In genomic region chr1:144006542-144006941, GRCm38 (mm10) we compare ENCODE assay signal across 8 mouse cellular contexts. TPM values are rescaled to one million over a fixed set of nuclear protein-coding genes. Genes with fewer than 3 reads are reported as not detected.
DNase-seq lines count a peak whose midpoint lies in the region; ATAC-seq and TF ChIP-seq lines count a peak whose summit lies in the region.

No protein-coding gene starts in this region.

- peak overlapping the region; percentile 47 to 65 for H3K4me3 ChIP-seq in MEL (ENCODE audit: control insufficient read depth in 1 of 2, insufficient read depth in 1 of 2, low read depth in 2 of 2, low read length in 2 of 2)
- H3K4me3 ChIP-seq in cerebellum, adult 2 months (replicated peaks; ENCODE audit: insufficient read depth, low read depth, low read length) = peak overlapping the region; percentile 11
- H3K4me3 ChIP-seq in hindbrain, embryonic 10.5 days = peak overlapping the region; percentile 30

- no peaks in the 10 kb centered on the region for H3K79me2 ChIP-seq in MEL (ENCODE audit: control insufficient read depth, insufficient read depth, low read length, poor library complexity)

- DNase-seq in MEL (ENCODE audit: low read depth, low spot score) = peak; percentile 90
- DNase-seq in cerebellum, adult 2 months = peak; percentile 56 to 64
- peak; percentile 75 for DNase-seq in hindbrain, embryonic 10.5 days (ENCODE audit: low spot score)
- peak; percentile 70 to 77 for DNase-seq in layer of hippocampus, postnatal 10 days (ENCODE audit: low spot score in 2 of 2)
- peak; percentile 86 for DNase-seq in lung, postnatal 10 days
- DNase-seq in retina, embryonic 14.5 days (ENCODE audit: low spot score) = peak; percentile 83
- DNase-seq in thymus, postnatal 36 days = peak; percentile 57 to 60

- peaks cover 0 to 25% of the 10 kb centered on the region in 2 experiments; a peak in 2 of 4 replicates for H3K36me3 ChIP-seq in MEL (ENCODE audit: control insufficient read depth in 1 of 2, insufficient read depth in 2 of 2, low read length in 2 of 2)
- peaks cover 8% of the 10 kb centered on the region for H3K36me3 ChIP-seq in hindbrain, embryonic 10.5 days

- H3K9me3 ChIP-seq in MEL (replicated peaks; ENCODE audit: insufficient read depth, low read length) = no peaks in the 10 kb centered on the region
- no peaks in the 10 kb centered on the region for H3K9me3 ChIP-seq in hindbrain, embryonic 10.5 days

- H3K4me1 ChIP-seq in MEL (ENCODE audit: control insufficient read depth in 1 of 2, insufficient read depth in 2 of 2, low read length in 2 of 2) = peaks cover 11% of the 10 kb centered on the region in 2 experiments
- no peaks in the 10 kb centered on the region for H3K4me1 ChIP-seq in cerebellum, adult 2 months (ENCODE audit: control insufficient read depth, insufficient read depth, low read length)
- H3K4me1 ChIP-seq in hindbrain, embryonic 10.5 days (replicated peaks) = peaks cover 33% of the 10 kb centered on the region

- WGBS in cerebellum, adult 2 months = 6% methylated on average over 8 of the region's 8 CpGs
- whole genome bisulfite sequencing in hindbrain, embryonic 10.5 days = 5% methylated on average over 8 of the region's 8 CpGs

- H3K27ac ChIP-seq in MEL (ENCODE audit: control insufficient read depth, low read depth, low read length) = peak overlapping the region; percentile 67
- no peak overlapping the region for H3K27ac ChIP-seq in cerebellum, adult 2 months (ENCODE audit: insufficient read depth, low read length)
- H3K27ac ChIP-seq in hindbrain, embryonic 10.5 days = peak overlapping the region; percentile 75

- TF ChIP-seq RAD21 in MEL (IDR thresholded peaks at IDR 0.05; ENCODE audit: low read depth, low read length) = peak; percentile 78

- TF ChIP-seq CTCF in MEL (IDR thresholded peaks at IDR 0.05 in 2 of 3, conservative IDR thresholded peaks at IDR 0.05 in 1 of 3; ENCODE audit: control insufficient read depth in 1 of 3, insufficient read depth in 1 of 3, low read depth in 2 of 3, low read length in 3 of 3, poor library complexity in 1 of 3, severe bottlenecking in 1 of 3) = peak; percentile 24 to 73 (median 72); a peak in 5 of 6 replicates
- peak; percentile 60 for TF ChIP-seq CTCF in cerebellum, adult 2 months (IDR thresholded peaks at IDR 0.05; ENCODE audit: borderline replicate concordance, insufficient read depth, low read depth, low read length)

- TF ChIP-seq EP300 in MEL (IDR thresholded peaks at IDR 0.05; ENCODE audit: low read depth in 1 of 2, low read length in 2 of 2) = peak in 1 of 2 experiments; percentile 49; a peak in 2 of 4 replicates

- peak; percentile 31 to 55; a peak in 2 of 4 replicates for TF ChIP-seq POLR2A in MEL (IDR thresholded peaks at IDR 0.05; ENCODE audit: control insufficient read depth in 1 of 2, insufficient read depth in 1 of 2, low read depth in 1 of 2, low read length in 2 of 2, poor library complexity in 1 of 2)
- TF ChIP-seq POLR2A in cerebellum, adult 2 months (IDR thresholded peaks at IDR 0.05; ENCODE audit: borderline replicate concordance, insufficient read depth, low read length) = no peak

- peak; percentile 45 for ATAC-seq in frontal cortex, adult (ENCODE audit: low TSS enrichment)

- peak overlapping the region; percentile 62 for H3K9ac ChIP-seq in MEL (ENCODE audit: control insufficient read depth, low read depth, low read length, poor library complexity, severe bottlenecking)

- no peaks in the 10 kb centered on the region for H3K27me3 ChIP-seq in MEL (ENCODE audit: control insufficient read depth in 1 of 2, insufficient read depth in 2 of 2, low read length in 2 of 2)
- no peaks in the 10 kb centered on the region for H3K27me3 ChIP-seq in cerebellum, adult 2 months (ENCODE audit: control insufficient read depth, insufficient read depth, low read length)
- H3K27me3 ChIP-seq in hindbrain, embryonic 10.5 days (ENCODE audit: insufficient read depth, poor library complexity, severe bottlenecking) = no peaks in the 10 kb centered on the region

TF ChIP-seq in MEL, 35 proteins besides CTCF, POLR2A, EP300 and RAD21:
- no peak for TF ChIP-seq POLR2AphosphoS2 (IDR thresholded peaks at IDR 0.05; ENCODE audit: low read length)
- TF ChIP-seq MYC (IDR thresholded peaks at IDR 0.05; ENCODE audit: low read depth, low read length) = peak; percentile 23; the same call in 1 of the 2 replicates
- TF ChIP-seq MAX (IDR thresholded peaks at IDR 0.05; ENCODE audit: low read length) = peak; percentile 76
- no peak; the same call in 1 of the 2 replicates for TF ChIP-seq TCF12 (IDR thresholded peaks at IDR 0.05; ENCODE audit: low read depth, low read length)
- peak; percentile 75; the same call in 1 of the 2 replicates for TF ChIP-seq ETS1 (IDR thresholded peaks at IDR 0.05; ENCODE audit: low read depth, low read length)
- no peak for TF ChIP-seq MYB (IDR thresholded peaks at IDR 0.05; ENCODE audit: low read depth, low read length)
- TF ChIP-seq ZMIZ1 (IDR thresholded peaks at IDR 0.05; ENCODE audit: low read depth, low read length) = no peak
- peak; percentile 27; the same call in 1 of the 2 replicates for TF ChIP-seq TAL1 (IDR thresholded peaks at IDR 0.05; ENCODE audit: low read length)
- TF ChIP-seq USF1 (IDR thresholded peaks at IDR 0.05; ENCODE audit: low read depth, low read length) = no peak
- TF ChIP-seq ZC3H11A (IDR thresholded peaks at IDR 0.05; ENCODE audit: low read depth, low read length) = peak; percentile 62
- TF ChIP-seq MEF2A (IDR thresholded peaks at IDR 0.05; ENCODE audit: extremely low read depth, insufficient replicate concordance, low read depth, low read length, poor library complexity, severe bottlenecking) = no peak
- peak; percentile 64 for TF ChIP-seq SIN3A (IDR thresholded peaks at IDR 0.05; ENCODE audit: low read length)
- peak; percentile 83 for TF ChIP-seq MXI1 (IDR thresholded peaks at IDR 0.05; ENCODE audit: low read depth, low read length)
- TF ChIP-seq E2F4 (IDR thresholded peaks at IDR 0.05; ENCODE audit: borderline replicate concordance, low read depth, low read length) = no peak
- TF ChIP-seq MAZ (IDR thresholded peaks at IDR 0.05; ENCODE audit: low read depth, low read length) = no peak
- TF ChIP-seq ELF1 (IDR thresholded peaks at IDR 0.05; ENCODE audit: low read depth, low read length) = no peak
- no peak for TF ChIP-seq UBTF (IDR thresholded peaks at IDR 0.05; ENCODE audit: borderline replicate concordance, insufficient read depth, low read depth, low read length)
- TF ChIP-seq USF2 (IDR thresholded peaks at IDR 0.05; ENCODE audit: borderline replicate concordance in 1 of 2, insufficient read depth in 1 of 2, low read depth in 1 of 2, low read length in 2 of 2) = no peak
- TF ChIP-seq CHD2 (IDR thresholded peaks at IDR 0.05; ENCODE audit: low read length) = no peak
- no peak for TF ChIP-seq CHD1 (IDR thresholded peaks at IDR 0.05; ENCODE audit: low read depth, low read length)
- TF ChIP-seq KAT2A (conservative IDR thresholded peaks at IDR 0.05; ENCODE audit: low read depth, low read length) = no peak
- peak; percentile 68 for TF ChIP-seq SMC3 (IDR thresholded peaks at IDR 0.05; ENCODE audit: low read depth, low read length)
- no peak for TF ChIP-seq BHLHE40 (IDR thresholded peaks at IDR 0.05; ENCODE audit: borderline replicate concordance, low read depth, low read length)
- no peak for TF ChIP-seq JUND (IDR thresholded peaks at IDR 0.05; ENCODE audit: low read depth, low read length)
- TF ChIP-seq ZNF384 (IDR thresholded peaks at IDR 0.05; ENCODE audit: low read depth, low read length) = peak; percentile 82
- 0 out of 2 replicates have a peak, but pooled peaks have one; percentile 14 for TF ChIP-seq TBP (IDR thresholded peaks at IDR 0.05; ENCODE audit: low read depth, low read length)
- TF ChIP-seq ZKSCAN1 (IDR thresholded peaks at IDR 0.05; ENCODE audit: low read depth, low read length) = no peak
- no peak for TF ChIP-seq NELFE (IDR thresholded peaks at IDR 0.05; ENCODE audit: low read depth, low read length)
- no peak for TF ChIP-seq GABPA (IDR thresholded peaks at IDR 0.05; ENCODE audit: low read depth, low read length)
- TF ChIP-seq RCOR1 (IDR thresholded peaks at IDR 0.05; ENCODE audit: low read depth, low read length) = no peak; the same call in 1 of the 2 replicates
- peak; percentile 30; the same call in 1 of the 2 replicates for TF ChIP-seq HCFC1 (IDR thresholded peaks at IDR 0.05; ENCODE audit: low read depth, low read length)
- TF ChIP-seq MAFK (IDR thresholded peaks at IDR 0.05; ENCODE audit: borderline replicate concordance, low read depth, low read length) = no peak
- TF ChIP-seq GATA1 (IDR thresholded peaks at IDR 0.05; ENCODE audit: low read depth, low read length) = peak; percentile 93

RNA-seq across cellular contexts. Expression of gene Rgs2, which starts 2.6 kb away (rescaled TPM):
- 1.2 and 1.3 TPM in 2 replicates for total RNA-seq in MEL (2012; rRNA removed)
- polyA plus RNA-seq in MEL (2012; ENCODE audit: insufficient read depth in 1 of 2, insufficient read length in 2 of 2, low read depth in 1 of 2, low replicate concordance in 2 of 2, missing spikeins in 1 of 2) = 1 to 10 TPM in 1 of 2 experiments, not detected in 1; 2.9 TPM
- polyA plus RNA-seq in cerebellum, adult 2 months (2012; rRNA removed) = 18.3 and 20.4 TPM in 2 replicates
- 44.8 and 50.3 TPM in 2 replicates for polyA plus RNA-seq in hindbrain, embryonic 10.5 days (2016; fragmentation: Nextera tagmentation; extraction: Ambion mirVana)
- total RNA-seq in layer of hippocampus, postnatal 10 days (2021) = 10 to 100 TPM; 38.1 to 43.0 TPM
